ENCODE assay signal across 9 mouse cellular contexts in the genomic region with DNA sequence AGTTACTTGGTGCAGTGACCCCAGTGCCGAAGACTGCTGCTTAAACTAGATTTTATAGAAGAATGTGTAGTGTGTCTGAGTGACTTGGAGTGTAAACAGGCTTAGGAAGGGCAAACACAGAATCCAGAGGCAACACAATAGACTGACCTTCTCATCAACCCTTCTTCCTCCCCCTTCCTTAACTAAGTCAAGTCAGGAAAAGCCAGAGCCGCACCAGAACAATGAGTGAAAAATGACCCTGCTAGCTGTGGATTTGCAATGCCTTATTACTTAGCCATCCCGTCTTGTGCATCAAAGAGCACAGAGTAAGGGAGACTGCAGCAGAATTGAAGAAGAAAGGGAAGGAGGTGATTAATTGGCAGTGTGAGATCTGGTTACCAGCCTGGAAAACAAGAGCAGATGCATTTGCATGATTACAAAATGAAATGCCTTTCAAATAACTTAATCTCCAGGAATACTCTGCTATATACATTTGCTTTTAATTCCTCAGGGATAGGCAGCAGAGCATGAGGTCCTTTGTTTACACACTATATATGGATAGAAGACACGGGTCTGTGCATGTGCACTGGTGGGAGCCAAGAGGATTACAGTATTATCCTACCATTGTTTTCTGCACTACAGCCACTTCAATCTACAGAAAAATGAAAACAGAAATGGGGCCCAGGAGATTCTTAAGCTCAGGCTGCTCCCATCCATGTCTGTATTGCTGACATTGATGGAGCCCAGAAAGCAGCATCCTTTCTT.
DNase-seq lines count a peak whose midpoint lies in the region; ATAC-seq and TF ChIP-seq lines count a peak whose summit lies in the region.
"Had no signal": no experiment of that assay in that cellular context is flagged by ENCODE, and none has a peak within 500 bp of the region (broad histone marks: within the 10 kb centered on the region; RNA-seq: fewer than 3 reads in every experiment).

No protein-coding gene starts in this region.

- no peak overlapping the region for H3K4me3 ChIP-seq in kidney, adult 2 months (ENCODE audit: insufficient read depth, low read depth, low read length)
- no peak overlapping the region for H3K4me3 ChIP-seq in heart, embryonic 12.5 days
- H3K4me3 ChIP-seq in neural tube, embryonic 15.5 days (replicated peaks) = no peak overlapping the region
- H3K4me3 ChIP-seq: liver, embryonic 15.5 days had no signal

- no peaks in the 10 kb centered on the region for H3K36me3 ChIP-seq in kidney, adult 2 months (ENCODE audit: control insufficient read depth, insufficient read depth, low read length)
- no peaks in the 10 kb centered on the region for H3K36me3 ChIP-seq in heart, embryonic 12.5 days
- H3K36me3 ChIP-seq in neural tube, embryonic 15.5 days = no peaks in the 10 kb centered on the region
- H3K36me3 ChIP-seq: liver, embryonic 15.5 days had no signal

- no peak for TF ChIP-seq POLR2A in kidney, adult 2 months (IDR thresholded peaks at IDR 0.05; ENCODE audit: low read depth, low read length)

- TF ChIP-seq CTCF in kidney, adult 2 months (conservative IDR thresholded peaks at IDR 0.05; ENCODE audit: insufficient read depth, insufficient read length, low read depth, low read length) = no peak

- DNase-seq in kidney, adult 2 months = peak; percentile 30
- DNase-seq in kidney, postnatal 10 days = no peak
- peak; percentile 29 for DNase-seq in kidney, postnatal 14 days
- no peak for DNase-seq in spleen, postnatal 4 days (ENCODE audit: low spot score in 2 of 2)
- DNase-seq in left cerebral cortex, adult 8-10 months (ENCODE audit: low spot score in 2 of 2) = no peak
- DNase-seq in thymus, postnatal 4 days = no peak

- H3K27ac ChIP-seq in kidney, adult 2 months (ENCODE audit: insufficient read depth, low read depth, low read length) = no peak overlapping the region
- peak overlapping the region; percentile 38; the same call in 1 of the 2 replicates for H3K27ac ChIP-seq in heart, embryonic 12.5 days (ENCODE audit: poor library complexity, severe bottlenecking)
- H3K27ac ChIP-seq in neural tube, embryonic 15.5 days (replicated peaks) = peak overlapping the region; percentile 60
- H3K27ac ChIP-seq: liver, embryonic 15.5 days had no signal

- H3K4me1 ChIP-seq in kidney, adult 2 months (ENCODE audit: control insufficient read depth, insufficient read depth, low read length) = no peaks in the 10 kb centered on the region
- 0 out of 2 replicates have a peak, but pooled peaks cover 4% of the 10 kb centered on the region for H3K4me1 ChIP-seq in heart, embryonic 12.5 days (replicated peaks)
- peaks cover 7% of the 10 kb centered on the region for H3K4me1 ChIP-seq in neural tube, embryonic 15.5 days
- H3K4me1 ChIP-seq: liver, embryonic 15.5 days had no signal

- H3K4me2 ChIP-seq in heart, embryonic 12.5 days = no peak overlapping the region
- H3K4me2 ChIP-seq in neural tube, embryonic 15.5 days = no peak overlapping the region
- H3K4me2 ChIP-seq: liver, embryonic 15.5 days had no signal

- ATAC-seq in heart, embryonic 12.5 days (ENCODE audit: insufficient number of reproducible peaks, low FRiP score) = peak; percentile 25; the same call in 1 of the 2 replicates
- peak; percentile 81 for ATAC-seq in neural tube, embryonic 15.5 days (ENCODE audit: low FRiP score)

- no peak overlapping the region for H3K9ac ChIP-seq in heart, embryonic 12.5 days
- no peak overlapping the region for H3K9ac ChIP-seq in neural tube, embryonic 15.5 days (replicated peaks)
- H3K9ac ChIP-seq: liver, embryonic 15.5 days had no signal

- no peaks in the 10 kb centered on the region; the same call in 1 of the 2 replicates for H3K27me3 ChIP-seq in kidney, adult 2 months (replicated peaks; ENCODE audit: control insufficient read depth, insufficient read depth, low read length)
- no peaks in the 10 kb centered on the region for H3K27me3 ChIP-seq in heart, embryonic 12.5 days (replicated peaks)
- no peaks in the 10 kb centered on the region for H3K27me3 ChIP-seq in neural tube, embryonic 15.5 days (replicated peaks)
- H3K27me3 ChIP-seq: liver, embryonic 15.5 days had no signal

- H3K9me3 ChIP-seq in heart, embryonic 12.5 days (replicated peaks) = no peaks in the 10 kb centered on the region
- no peaks in the 10 kb centered on the region for H3K9me3 ChIP-seq in neural tube, embryonic 15.5 days (replicated peaks)
- H3K9me3 ChIP-seq: liver, embryonic 15.5 days had no signal

- WGBS in kidney, adult 2 months = 34% methylated on average over 4 of the region's 4 CpGs
- 44% methylated on average over 4 of the region's 4 CpGs for WGBS in heart, embryonic 12.5 days
- 12% methylated on average over 4 of the region's 4 CpGs for WGBS in neural tube, embryonic 15.5 days

Comparison
In these comparisons a context has a peak if more than half of its experiments do, and no peak if none do; other contexts are left out.
1. DNase-seq: peak in kidney, adult 2 months (single experiment) and kidney, postnatal 14 days (single experiment); none in kidney, postnatal 10 days (single experiment), spleen, postnatal 4 days (0 of 2), left cerebral cortex, adult 8-10 months (0 of 2) and thymus, postnatal 4 days (single experiment).